Mouse (Mus musculus): ENCODE results near the gene Nup210l. TPM values are rescaled to one million over a fixed set of nuclear protein-coding genes. Genes with fewer than 3 reads are reported as not detected.

The Nup210l gene
- polyA plus RNA-seq, 1 experiment from 2014 or later, result 0.67 TPM

GRCm38 (mm10) chr3:90155996-90156395, 52.1 kb downstream of the Nup210l start:
- Histone ChIP-seq H3K27me3 (ENCODE audit: control insufficient read depth, insufficient read depth, low read length) (no peaks in the 10 kb centered on the region), H3K9me3 (ENCODE audit: control insufficient read depth, low read length) (no peaks in the 10 kb centered on the region), H3K9ac (ENCODE audit: low read length) (no peak overlapping the region), H3K4me3 (ENCODE audit: low read depth, low read length) (no peak overlapping the region), H3K36me3 (ENCODE audit: control insufficient read depth, insufficient read depth, low read length) (no peaks in the 10 kb centered on the region), H3K4me2 (ENCODE audit: low read depth, low read length, severe bottlenecking) (no peak overlapping the region), H3K27ac (ENCODE audit: low read depth, low read length) (no peak overlapping the region), H3K4me1 (replicated peaks; ENCODE audit: control insufficient read depth, insufficient read depth, low read length) (no peaks in the 10 kb centered on the region)
- no peak for ATAC-seq (replicated peaks; ENCODE audit: low FRiP score)
- WGBS, result 78% methylated on average over 5 of the region's 5 CpGs
- no peak for DNase-seq (ENCODE audit: low spot score)

- Histone ChIP-seq H3K4me3 (ENCODE audit: low read depth, low read length) (no peak overlapping the region), H3K9me3 (ENCODE audit: control insufficient read depth, low read length) (no peaks in the 10 kb centered on the region), H3K9ac (ENCODE audit: low read length) (no peak overlapping the region), H3K36me3 (ENCODE audit: control insufficient read depth, insufficient read depth, low read length) (no peaks in the 10 kb centered on the region), H3K4me1 (replicated peaks; ENCODE audit: control insufficient read depth, insufficient read depth, low read length) (no peaks in the 10 kb centered on the region), H3K27ac (ENCODE audit: low read depth, low read length) (no peak overlapping the region), H3K27me3 (ENCODE audit: control insufficient read depth, insufficient read depth, low read length) (no peaks in the 10 kb centered on the region), H3K4me2 (ENCODE audit: low read depth, low read length, severe bottlenecking) (no peak overlapping the region)
- ATAC-seq (replicated peaks; ENCODE audit: low FRiP score), result no peak
- no peak for DNase-seq (ENCODE audit: low spot score)
- WGBS, result 91% methylated on average over 9 of the region's 9 CpGs
These were observed 55.8 kb downstream of the Nup210l start for GRCm38 (mm10) chr3:90159757-90160156.

GRCm38 (mm10) chr3:90161541-90161940, 57.6 kb downstream of the Nup210l start:
- Histone ChIP-seq H3K27me3 (ENCODE audit: control insufficient read depth, insufficient read depth, low read length) (no peaks in the 10 kb centered on the region), H3K36me3 (ENCODE audit: control insufficient read depth, insufficient read depth, low read length) (no peaks in the 10 kb centered on the region), H3K9ac (ENCODE audit: low read length) (no peak overlapping the region), H3K4me1 (replicated peaks; ENCODE audit: control insufficient read depth, insufficient read depth, low read length) (no peaks in the 10 kb centered on the region), H3K4me2 (ENCODE audit: low read depth, low read length, severe bottlenecking) (no peak overlapping the region), H3K27ac (ENCODE audit: low read depth, low read length) (no peak overlapping the region), H3K4me3 (ENCODE audit: low read depth, low read length) (no peak overlapping the region), H3K9me3 (ENCODE audit: control insufficient read depth, low read length) (no peaks in the 10 kb centered on the region)
- DNase-seq (ENCODE audit: low spot score) (no peak), ATAC-seq (replicated peaks; ENCODE audit: low FRiP score) (no peak)
- WGBS, result 83% methylated on average over 3 of the region's 3 CpGs

GRCm38 (mm10) chr3:90179566-90179965, 75.6 kb downstream of the Nup210l start:
- ATAC-seq (replicated peaks; ENCODE audit: low FRiP score) (no peak), DNase-seq (ENCODE audit: low spot score) (no peak)
- no peaks in the 10 kb centered on the region for H3K9me3 ChIP-seq (ENCODE audit: control insufficient read depth, low read length)
- no peaks in the 10 kb centered on the region for H3K27me3 ChIP-seq (ENCODE audit: control insufficient read depth, insufficient read depth, low read length)
- WGBS, result 82% methylated on average over 3 of the region's 3 CpGs
- H3K4me3 ChIP-seq (ENCODE audit: low read depth, low read length), result no peak overlapping the region
- H3K9ac ChIP-seq (ENCODE audit: low read length), result no peak overlapping the region
- no peaks in the 10 kb centered on the region for H3K4me1 ChIP-seq (replicated peaks; ENCODE audit: control insufficient read depth, insufficient read depth, low read length)
- H3K4me2 ChIP-seq (ENCODE audit: low read depth, low read length, severe bottlenecking), result no peak overlapping the region
- no peak overlapping the region for H3K27ac ChIP-seq (ENCODE audit: low read depth, low read length)
- H3K36me3 ChIP-seq (ENCODE audit: control insufficient read depth, insufficient read depth, low read length), result no peaks in the 10 kb centered on the region

- no peaks in the 10 kb centered on the region for H3K9me3 ChIP-seq (ENCODE audit: control insufficient read depth, low read length)
- no peak overlapping the region for H3K9ac ChIP-seq (ENCODE audit: low read length)
- no peaks in the 10 kb centered on the region for H3K4me1 ChIP-seq (replicated peaks; ENCODE audit: control insufficient read depth, insufficient read depth, low read length)
- ATAC-seq (replicated peaks; ENCODE audit: low FRiP score) (no peak), DNase-seq (ENCODE audit: low spot score) (no peak)
- 80% methylated on average over 3 of the region's 3 CpGs for WGBS
- no peak overlapping the region for H3K4me3 ChIP-seq (ENCODE audit: low read depth, low read length)
- no peak overlapping the region for H3K4me2 ChIP-seq (ENCODE audit: low read depth, low read length, severe bottlenecking)
- no peak overlapping the region for H3K27ac ChIP-seq (ENCODE audit: low read depth, low read length)
- no peaks in the 10 kb centered on the region for H3K27me3 ChIP-seq (ENCODE audit: control insufficient read depth, insufficient read depth, low read length)
- no peaks in the 10 kb centered on the region for H3K36me3 ChIP-seq (ENCODE audit: control insufficient read depth, insufficient read depth, low read length)
These were observed 79.6 kb downstream of the Nup210l start for GRCm38 (mm10) chr3:90183581-90183980.

- Histone ChIP-seq H3K36me3 (ENCODE audit: control insufficient read depth, insufficient read depth, low read length) (no peaks in the 10 kb centered on the region), H3K4me3 (ENCODE audit: low read depth, low read length) (no peak overlapping the region), H3K27me3 (ENCODE audit: control insufficient read depth, insufficient read depth, low read length) (no peaks in the 10 kb centered on the region), H3K4me1 (replicated peaks; ENCODE audit: control insufficient read depth, insufficient read depth, low read length) (peaks cover 2% of the 10 kb centered on the region; the same call in 1 of the 2 replicates), H3K9me3 (ENCODE audit: control insufficient read depth, low read length) (no peaks in the 10 kb centered on the region), H3K9ac (ENCODE audit: low read length) (no peak overlapping the region), H3K4me2 (ENCODE audit: low read depth, low read length, severe bottlenecking) (no peak overlapping the region), H3K27ac (ENCODE audit: low read depth, low read length) (no peak overlapping the region)
- WGBS, result 85% methylated on average over 11 of the region's 11 CpGs
- DNase-seq (ENCODE audit: low spot score), result no peak
- ATAC-seq (replicated peaks; ENCODE audit: low FRiP score), result no peak
These were observed 87.1 kb downstream of the Nup210l start for GRCm38 (mm10) chr3:90190859-90191510.

GRCm38 (mm10) chr3:90194759-90195158, 90.8 kb downstream of the Nup210l start:
- H3K4me1 ChIP-seq (replicated peaks; ENCODE audit: control insufficient read depth, insufficient read depth, low read length), result peaks cover 2% of the 10 kb centered on the region; the same call in 1 of the 2 replicates
- no peaks in the 10 kb centered on the region for H3K36me3 ChIP-seq (ENCODE audit: control insufficient read depth, insufficient read depth, low read length)
- DNase-seq (ENCODE audit: low spot score), result no peak
- no peaks in the 10 kb centered on the region for H3K9me3 ChIP-seq (ENCODE audit: control insufficient read depth, low read length)
- ATAC-seq (replicated peaks; ENCODE audit: low FRiP score), result peak; percentile 56; the same call in 1 of the 2 replicates
- 41% methylated on average over 4 of the region's 4 CpGs for WGBS
- no peaks in the 10 kb centered on the region for H3K27me3 ChIP-seq (ENCODE audit: control insufficient read depth, insufficient read depth, low read length)
- no peak overlapping the region for H3K27ac ChIP-seq (ENCODE audit: low read depth, low read length)
- H3K9ac ChIP-seq (ENCODE audit: low read length), result no peak overlapping the region
- H3K4me2 ChIP-seq (ENCODE audit: low read depth, low read length, severe bottlenecking), result no peak overlapping the region
- H3K4me3 ChIP-seq (ENCODE audit: low read depth, low read length), result no peak overlapping the region

GRCm38 (mm10) chr3:90195644-90196043, 91.7 kb downstream of the Nup210l start:
- H3K4me3 ChIP-seq (ENCODE audit: low read depth, low read length), result no peak overlapping the region
- H3K27ac ChIP-seq (ENCODE audit: low read depth, low read length), result no peak overlapping the region
- no peak overlapping the region for H3K4me2 ChIP-seq (ENCODE audit: low read depth, low read length, severe bottlenecking)
- H3K9me3 ChIP-seq (ENCODE audit: control insufficient read depth, low read length), result no peaks in the 10 kb centered on the region
- ATAC-seq (replicated peaks; ENCODE audit: low FRiP score) (no peak), DNase-seq (ENCODE audit: low spot score) (no peak)
- no peaks in the 10 kb centered on the region for H3K36me3 ChIP-seq (ENCODE audit: control insufficient read depth, insufficient read depth, low read length)
- no peak overlapping the region for H3K9ac ChIP-seq (ENCODE audit: low read length)
- peaks cover 2% of the 10 kb centered on the region; the same call in 1 of the 2 replicates for H3K4me1 ChIP-seq (replicated peaks; ENCODE audit: control insufficient read depth, insufficient read depth, low read length)
- 88% methylated on average over 1 of the region's 1 CpGs for WGBS
- no peaks in the 10 kb centered on the region for H3K27me3 ChIP-seq (ENCODE audit: control insufficient read depth, insufficient read depth, low read length)

GRCm38 (mm10) chr3:90197548-90197947, 93.6 kb downstream of the Nup210l start:
- DNase-seq (ENCODE audit: low spot score), result no peak
- H3K36me3 ChIP-seq (ENCODE audit: control insufficient read depth, insufficient read depth, low read length), result no peaks in the 10 kb centered on the region
- 85% methylated on average over 1 of the region's 1 CpGs for WGBS
- H3K27ac ChIP-seq (ENCODE audit: low read depth, low read length), result no peak overlapping the region
- H3K9me3 ChIP-seq (ENCODE audit: control insufficient read depth, low read length), result no peaks in the 10 kb centered on the region
- no peak overlapping the region for H3K9ac ChIP-seq (ENCODE audit: low read length)
- no peak overlapping the region for H3K4me3 ChIP-seq (ENCODE audit: low read depth, low read length)
- ATAC-seq (replicated peaks; ENCODE audit: low FRiP score), result no peak
- no peak overlapping the region for H3K4me2 ChIP-seq (ENCODE audit: low read depth, low read length, severe bottlenecking)
- no peaks in the 10 kb centered on the region; the same call in 1 of the 2 replicates for H3K4me1 ChIP-seq (replicated peaks; ENCODE audit: control insufficient read depth, insufficient read depth, low read length)
- H3K27me3 ChIP-seq (ENCODE audit: control insufficient read depth, insufficient read depth, low read length), result no peaks in the 10 kb centered on the region
